Mouse (Mus musculus): ENCODE data around the gene Ccdc149. TPM values are rescaled to one million over a fixed set of nuclear protein-coding genes. Genes with fewer than 3 reads are reported as not detected.

Ccdc149 gene
- polyA plus RNA-seq, 1 experiment = not detected

DNA sequence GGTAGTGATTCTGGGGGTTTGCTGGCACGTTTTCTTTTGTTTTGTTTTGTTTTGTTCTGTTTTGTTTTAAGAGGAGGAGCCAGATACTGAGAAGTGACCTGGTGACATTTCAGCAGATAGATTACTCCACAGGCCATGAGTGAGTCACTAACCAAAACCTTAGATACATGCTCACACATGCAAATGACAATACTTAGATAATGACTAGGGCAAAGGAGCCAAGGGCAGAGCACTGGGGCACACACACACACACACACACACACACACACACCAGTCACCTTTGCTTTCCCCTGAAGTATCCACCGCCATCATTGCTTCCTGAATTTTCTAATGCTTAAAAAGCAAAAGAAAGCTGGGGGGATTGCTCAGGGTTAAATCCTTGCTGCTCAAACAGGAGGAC is 54.8 kb downstream of the Ccdc149 start:
- no peak for TF ChIP-seq TCF3 (IDR thresholded peaks at IDR 0.05; ENCODE audit: insufficient read length, low read depth)
- TF ChIP-seq TCF12 (IDR thresholded peaks at IDR 0.05; ENCODE audit: insufficient read depth, poor library complexity, severe bottlenecking) = no peak
- TF ChIP-seq REST (IDR thresholded peaks at IDR 0.05; ENCODE audit: insufficient read depth, insufficient read length) = no peak
- no peak for TF ChIP-seq MAX (IDR thresholded peaks at IDR 0.05; ENCODE audit: low read depth)
- TF ChIP-seq E2F4 (IDR thresholded peaks at IDR 0.05; ENCODE audit: insufficient read depth) = no peak
- no peak for TF ChIP-seq POLR2A (IDR thresholded peaks at IDR 0.05; ENCODE audit: insufficient read length, low read depth)
- no peak for TF ChIP-seq USF1 (IDR thresholded peaks at IDR 0.05; ENCODE audit: low read depth)
- no peak for TF ChIP-seq POLR2AphosphoS2 (IDR thresholded peaks at IDR 0.05; ENCODE audit: insufficient read length, low read depth)
- TF ChIP-seq MYOG (IDR thresholded peaks at IDR 0.05; ENCODE audit: control insufficient read depth in 1 of 3, insufficient read depth in 1 of 3, insufficient read length in 2 of 3, low read depth in 2 of 3) = no peak
- TF ChIP-seq CEBPB (IDR thresholded peaks at IDR 0.05; ENCODE audit: insufficient read depth, poor library complexity, severe bottlenecking) = no peak
- no peak for TF ChIP-seq SRF (IDR thresholded peaks at IDR 0.05; ENCODE audit: control insufficient read depth, insufficient read length, low read depth)
- no peak for TF ChIP-seq MYOD1 (IDR thresholded peaks at IDR 0.05; ENCODE audit: control insufficient read depth in 1 of 3, insufficient read length in 2 of 3, low read depth in 2 of 3)
- Histone ChIP-seq H3K36me3 (ENCODE audit: control insufficient read depth, insufficient read depth) (no peaks in the 10 kb centered on the region), H3K4me3 (no peak overlapping the region), H3K79me2 (ENCODE audit: control insufficient read depth, insufficient read depth) (no peaks in the 10 kb centered on the region), H3ac (ENCODE audit: control insufficient read depth, insufficient read length) (no peak overlapping the region), H3K27me3 (ENCODE audit: control insufficient read depth, insufficient read depth, insufficient read length) (no peaks in the 10 kb centered on the region), H3K4me2 (ENCODE audit: low read depth) (no peak overlapping the region)

- Histone ChIP-seq H3K36me3 (ENCODE audit: control insufficient read depth, insufficient read depth) (no peaks in the 10 kb centered on the region), H3K4me2 (ENCODE audit: low read depth) (no peak overlapping the region), H3K4me3 (no peak overlapping the region), H3K79me2 (ENCODE audit: control insufficient read depth, insufficient read depth) (no peaks in the 10 kb centered on the region), H3ac (ENCODE audit: control insufficient read depth, insufficient read length) (no peak overlapping the region), H3K27me3 (ENCODE audit: control insufficient read depth, insufficient read depth, insufficient read length) (no peaks in the 10 kb centered on the region)
- TF ChIP-seq MAX (IDR thresholded peaks at IDR 0.05; ENCODE audit: low read depth) (no peak), POLR2A (IDR thresholded peaks at IDR 0.05; ENCODE audit: insufficient read length, low read depth) (no peak), POLR2AphosphoS2 (IDR thresholded peaks at IDR 0.05; ENCODE audit: insufficient read length, low read depth) (no peak), E2F4 (IDR thresholded peaks at IDR 0.05; ENCODE audit: insufficient read depth) (no peak), CEBPB (IDR thresholded peaks at IDR 0.05; ENCODE audit: insufficient read depth, poor library complexity, severe bottlenecking) (no peak), MYOD1 (IDR thresholded peaks at IDR 0.05; ENCODE audit: control insufficient read depth in 1 of 3, insufficient read length in 2 of 3, low read depth in 2 of 3) (no peak), REST (IDR thresholded peaks at IDR 0.05; ENCODE audit: insufficient read depth, insufficient read length) (no peak), USF1 (IDR thresholded peaks at IDR 0.05; ENCODE audit: low read depth) (no peak), SRF (IDR thresholded peaks at IDR 0.05; ENCODE audit: control insufficient read depth, insufficient read length, low read depth) (no peak), TCF12 (IDR thresholded peaks at IDR 0.05; ENCODE audit: insufficient read depth, poor library complexity, severe bottlenecking) (no peak), MYOG (IDR thresholded peaks at IDR 0.05; ENCODE audit: control insufficient read depth in 1 of 3, insufficient read depth in 1 of 3, insufficient read length in 2 of 3, low read depth in 2 of 3) (no peak), TCF3 (IDR thresholded peaks at IDR 0.05; ENCODE audit: insufficient read length, low read depth) (no peak)
Observed at GRCm38 (mm10) chr5:52415917-52416316, 55.4 kb downstream of the Ccdc149 start.

DNA sequence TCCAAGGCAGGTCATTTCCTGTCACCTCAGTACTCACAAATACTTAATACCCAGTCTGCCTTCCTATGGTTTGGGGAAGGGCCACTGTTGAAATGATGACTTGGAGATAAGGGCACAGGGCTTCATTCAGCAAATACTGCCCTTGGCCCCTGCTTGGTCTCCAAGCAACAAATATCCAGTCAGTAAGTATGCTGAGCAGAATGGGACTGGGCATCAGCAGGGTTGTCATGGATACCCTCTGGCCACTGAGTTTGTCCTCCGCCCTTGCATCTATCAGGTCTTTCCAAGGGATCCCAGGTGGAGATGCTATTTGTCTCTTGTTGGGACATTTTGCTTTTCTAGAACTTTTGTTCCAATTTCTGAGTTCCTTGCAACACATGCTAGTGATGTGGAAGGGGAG is 56.1 kb downstream of the Ccdc149 start:
- Histone ChIP-seq H3K36me3 (ENCODE audit: control insufficient read depth, insufficient read depth) (no peaks in the 10 kb centered on the region), H3K4me2 (ENCODE audit: low read depth) (no peak overlapping the region), H3K4me3 (no peak overlapping the region), H3ac (ENCODE audit: control insufficient read depth, insufficient read length) (no peak overlapping the region), H3K79me2 (ENCODE audit: control insufficient read depth, insufficient read depth) (no peaks in the 10 kb centered on the region), H3K27me3 (ENCODE audit: control insufficient read depth, insufficient read depth, insufficient read length) (no peaks in the 10 kb centered on the region)
- TF ChIP-seq POLR2AphosphoS2 (IDR thresholded peaks at IDR 0.05; ENCODE audit: insufficient read length, low read depth) (no peak), MYOD1 (IDR thresholded peaks at IDR 0.05; ENCODE audit: control insufficient read depth in 1 of 3, insufficient read length in 2 of 3, low read depth in 2 of 3) (no peak), TCF3 (IDR thresholded peaks at IDR 0.05; ENCODE audit: insufficient read length, low read depth) (no peak), E2F4 (IDR thresholded peaks at IDR 0.05; ENCODE audit: insufficient read depth) (no peak), TCF12 (IDR thresholded peaks at IDR 0.05; ENCODE audit: insufficient read depth, poor library complexity, severe bottlenecking) (no peak), SRF (IDR thresholded peaks at IDR 0.05; ENCODE audit: control insufficient read depth, insufficient read length, low read depth) (no peak), MYOG (IDR thresholded peaks at IDR 0.05; ENCODE audit: control insufficient read depth in 1 of 3, insufficient read depth in 1 of 3, insufficient read length in 2 of 3, low read depth in 2 of 3) (no peak), REST (IDR thresholded peaks at IDR 0.05; ENCODE audit: insufficient read depth, insufficient read length) (no peak), POLR2A (IDR thresholded peaks at IDR 0.05; ENCODE audit: insufficient read length, low read depth) (no peak), CEBPB (IDR thresholded peaks at IDR 0.05; ENCODE audit: insufficient read depth, poor library complexity, severe bottlenecking) (no peak), MAX (IDR thresholded peaks at IDR 0.05; ENCODE audit: low read depth) (no peak), USF1 (IDR thresholded peaks at IDR 0.05; ENCODE audit: low read depth) (no peak)

DNA sequence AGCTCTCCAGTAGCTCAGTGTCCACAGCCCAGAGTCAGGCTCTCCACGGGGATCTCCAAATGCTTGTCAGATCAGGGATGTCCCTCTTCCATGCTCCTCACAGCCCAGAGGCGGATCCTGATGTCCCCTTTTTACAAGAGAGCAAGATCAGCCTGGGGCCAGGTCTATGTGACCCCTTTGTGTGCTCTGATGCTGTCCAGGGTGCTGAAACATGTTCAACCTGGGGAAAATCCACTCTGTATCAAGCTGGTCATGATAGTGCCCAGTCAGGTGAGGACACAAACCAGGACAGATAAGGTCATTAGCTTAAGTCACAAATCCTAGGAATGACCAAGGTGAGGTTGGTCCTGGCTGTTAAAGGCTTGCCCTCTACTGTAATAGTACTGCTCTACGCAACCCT is 59.8 kb downstream of the Ccdc149 start:
- Histone ChIP-seq H3K36me3 (ENCODE audit: control insufficient read depth, insufficient read depth) (no peaks in the 10 kb centered on the region), H3K27me3 (ENCODE audit: control insufficient read depth, insufficient read depth, insufficient read length) (no peaks in the 10 kb centered on the region), H3K4me3 (no peak overlapping the region), H3K79me2 (ENCODE audit: control insufficient read depth, insufficient read depth) (no peaks in the 10 kb centered on the region), H3ac (ENCODE audit: control insufficient read depth, insufficient read length) (no peak overlapping the region), H3K4me2 (ENCODE audit: low read depth) (no peak overlapping the region)
- TF ChIP-seq REST (IDR thresholded peaks at IDR 0.05; ENCODE audit: insufficient read depth, insufficient read length) (peak; percentile 81), POLR2A (IDR thresholded peaks at IDR 0.05; ENCODE audit: insufficient read length, low read depth) (no peak)

DNA sequence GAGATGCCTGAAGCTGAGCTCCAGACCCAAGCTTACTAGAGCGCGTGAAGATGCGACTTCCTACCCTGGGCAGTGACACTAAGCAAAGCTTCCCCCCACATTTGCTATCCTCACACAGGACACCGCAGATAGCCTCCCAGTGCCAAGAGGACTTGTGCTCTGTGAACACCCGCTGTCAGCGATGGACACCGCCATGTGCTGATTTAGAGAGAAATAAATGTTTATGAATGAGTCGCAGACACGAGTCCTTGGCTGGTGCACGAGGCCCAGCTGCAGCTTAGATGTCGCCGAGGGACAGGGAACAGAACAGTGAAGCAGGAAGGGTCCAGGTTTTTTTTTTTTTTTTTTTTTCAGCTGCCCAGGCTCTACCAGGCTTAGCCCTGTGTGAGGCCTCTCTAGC is 61.1 kb downstream of the Ccdc149 start:
- TF ChIP-seq MAX (IDR thresholded peaks at IDR 0.05; ENCODE audit: low read depth) = no peak
- TF ChIP-seq CEBPB (IDR thresholded peaks at IDR 0.05; ENCODE audit: insufficient read depth, poor library complexity, severe bottlenecking) = no peak
- TF ChIP-seq USF1 (IDR thresholded peaks at IDR 0.05; ENCODE audit: low read depth) = no peak
- no peak for TF ChIP-seq TCF12 (IDR thresholded peaks at IDR 0.05; ENCODE audit: insufficient read depth, poor library complexity, severe bottlenecking)
- TF ChIP-seq SRF (IDR thresholded peaks at IDR 0.05; ENCODE audit: control insufficient read depth, insufficient read length, low read depth) = no peak
- TF ChIP-seq MYOD1 (IDR thresholded peaks at IDR 0.05; ENCODE audit: control insufficient read depth in 1 of 3, insufficient read length in 2 of 3, low read depth in 2 of 3) = no peak
- TF ChIP-seq REST (IDR thresholded peaks at IDR 0.05; ENCODE audit: insufficient read depth, insufficient read length) = no peak
- TF ChIP-seq MYOG (IDR thresholded peaks at IDR 0.05; ENCODE audit: control insufficient read depth in 1 of 3, insufficient read depth in 1 of 3, insufficient read length in 2 of 3, low read depth in 2 of 3) = no peak
- no peaks in the 10 kb centered on the region for H3K79me2 ChIP-seq (ENCODE audit: control insufficient read depth, insufficient read depth)
- H3K36me3 ChIP-seq (ENCODE audit: control insufficient read depth, insufficient read depth) = no peaks in the 10 kb centered on the region
- no peak overlapping the region for H3K4me3 ChIP-seq
- H3K4me2 ChIP-seq (ENCODE audit: low read depth) = no peak overlapping the region
- H3ac ChIP-seq (ENCODE audit: control insufficient read depth, insufficient read length) = no peak overlapping the region
- no peaks in the 10 kb centered on the region for H3K27me3 ChIP-seq (ENCODE audit: control insufficient read depth, insufficient read depth, insufficient read length)
